Mouse (Mus musculus) embryonic facial prominence, embryonic 14.5 days (tissue): ENCODE results near the gene C3. TPM values are rescaled to one million over a fixed set of nuclear protein-coding genes. Genes with fewer than 3 reads are reported as not detected.
A peak's percentile ranks its signal among the peaks of the same experiment; 100 is the strongest.

Source experiments
- ATAC-seq: fragments of 200-750 bp; cut with Nextera tagmentation; 2 replicates; pipeline ENCODE4 v1.8.0; 2017; ENCODE audit warnings: low read depth, moderate number of reproducible peaks, moderate TSS enrichment
- DNase-seq: peaks from one replicate; pipeline ENCODE4 v3.0.0-alpha.2; 2015; ENCODE audit warnings: low spot score
- H3K27ac ChIP-seq: fragments of 300-500 bp; sonication (generic); replicated peaks from 2 replicates; pipeline ENCODE4 v1.5.1; 2014; ENCODE audit warnings: low read depth, mild to moderate bottlenecking, low read length, moderate library complexity
- H3K27me3 ChIP-seq: fragments of 300-500 bp; sonication (generic); replicated peaks from 2 replicates; pipeline ENCODE4 v1.6.1; 2014; ENCODE audit warnings: low read length; ENCODE audit not compliant: control insufficient read depth, insufficient read depth
- H3K36me3 ChIP-seq: fragments of 300-500 bp; sonication (generic); 2 replicates; pipeline ENCODE4 v1.6.1; 2014; ENCODE audit warnings: low read length, mixed read lengths; ENCODE audit not compliant: control insufficient read depth, insufficient read depth
- H3K4me1 ChIP-seq: fragments of 300-500 bp; sonication (generic); 2 replicates; pipeline ENCODE4 v1.6.1; 2014; ENCODE audit warnings: antibody characterized with exemption, low read length; ENCODE audit not compliant: control insufficient read depth, insufficient read depth
- H3K4me2 ChIP-seq: fragments of 300-500 bp; sonication (generic); 2 replicates; pipeline ENCODE4 v1.6.1; 2014; ENCODE audit warnings: low read depth, mild to moderate bottlenecking, low read length, moderate library complexity, mixed read lengths
- H3K4me3 ChIP-seq: fragments of 300-500 bp; sonication (generic); 2 replicates; pipeline ENCODE4 v1.5.1; 2014; ENCODE audit warnings: low read depth, mild to moderate bottlenecking, low read length
- H3K9ac ChIP-seq: fragments of 300-500 bp; sonication (generic); 2 replicates; pipeline ENCODE4 v1.6.1; 2014; ENCODE audit warnings: low read depth, mild to moderate bottlenecking, low read length, moderate library complexity, mixed read lengths
- H3K9me3 ChIP-seq: fragments of 300-500 bp; sonication (generic); 2 replicates; pipeline ENCODE4 v1.6.1; 2016; ENCODE audit warnings: low read length; ENCODE audit not compliant: control insufficient read depth
- WGBS: fragments of 180-500 bp; shearing (Covaris S2); extraction: QIAGEN DNeasy Blood & Tissue Kit; methylation state at CpG from one replicate; pipeline ENCODE4 v1.1.7; 2014; 5-methylcytosine and 5-hydroxymethylcytosine counted together
- polyA plus RNA-seq: library from polyadenylated mRNA; unstranded; fragments of >200 nt; fragmentation: Nextera tagmentation; extraction: Ambion mirVana; gene quantifications from 2 replicates; pipeline ENCODE4 v1.2.1, GENCODE M21; 2014

Gene C3
- polyA plus RNA-seq, 1 experiment from 2014 or later, result 4.6 TPM

GRCm38 (mm10) chr17:57256921-57257485 is 29.1 kb upstream of the C3 start:
- H3K27me3 ChIP-seq, result no peaks in the 10 kb centered on the region
- H3K4me1 ChIP-seq, result no peaks in the 10 kb centered on the region
- ATAC-seq (no peak), DNase-seq (no peak)
- no peak overlapping the region for H3K4me2 ChIP-seq
- peaks cover 81% of the 10 kb centered on the region for H3K36me3 ChIP-seq
- no peak overlapping the region for H3K4me3 ChIP-seq
- no peak overlapping the region for H3K9ac ChIP-seq
- no peaks in the 10 kb centered on the region for H3K9me3 ChIP-seq
- 96% methylated on average over 22 of the region's 22 CpGs for WGBS
- H3K27ac ChIP-seq, result no peak overlapping the region

- Histone ChIP-seq H3K4me2 (no peak overlapping the region), H3K27me3 (no peaks in the 10 kb centered on the region), H3K4me1 (no peaks in the 10 kb centered on the region), H3K27ac (no peak overlapping the region), H3K9ac (no peak overlapping the region), H3K36me3 (peaks cover 68% of the 10 kb centered on the region), H3K4me3 (no peak overlapping the region), H3K9me3 (no peaks in the 10 kb centered on the region)
- no peak for ATAC-seq
- WGBS, result 84% methylated on average over 14 of the region's 14 CpGs
- no peak for DNase-seq
These were observed 27.4 kb upstream of the C3 start for GRCm38 (mm10) chr17:57255354-57255753.

GRCm38 (mm10) chr17:57253306-57253705 is 25.4 kb upstream of the C3 start:
- H3K9ac ChIP-seq, result no peak overlapping the region
- 70% methylated on average over 6 of the region's 6 CpGs for WGBS
- H3K36me3 ChIP-seq, result peaks cover 48% of the 10 kb centered on the region
- no peak overlapping the region for H3K4me2 ChIP-seq
- ATAC-seq (no peak), DNase-seq (no peak)
- H3K9me3 ChIP-seq, result no peaks in the 10 kb centered on the region
- H3K27me3 ChIP-seq, result no peaks in the 10 kb centered on the region
- H3K27ac ChIP-seq, result no peak overlapping the region
- H3K4me3 ChIP-seq, result no peak overlapping the region
- H3K4me1 ChIP-seq, result peaks cover 7% of the 10 kb centered on the region

GRCm38 (mm10) chr17:57251431-57251830 is 23.5 kb upstream of the C3 start:
- Histone ChIP-seq H3K4me1 (peaks cover 10% of the 10 kb centered on the region), H3K9ac (no peak overlapping the region), H3K4me2 (0 out of 2 replicates have a peak overlapping the region, but pooled peaks have one; percentile 76), H3K27me3 (no peaks in the 10 kb centered on the region), H3K9me3 (no peaks in the 10 kb centered on the region), H3K36me3 (peaks cover 31% of the 10 kb centered on the region), H3K27ac (no peak overlapping the region), H3K4me3 (no peak overlapping the region)
- 97% methylated on average over 3 of the region's 3 CpGs for WGBS
- ATAC-seq (no peak), DNase-seq (no peak)

- H3K4me2 ChIP-seq, result peak overlapping the region; percentile 76
- no peaks in the 10 kb centered on the region for H3K9me3 ChIP-seq
- peak overlapping the region; percentile 70 for H3K9ac ChIP-seq
- DNase-seq (peak; percentile 66), ATAC-seq (no peak)
- H3K36me3 ChIP-seq, result peaks cover 24% of the 10 kb centered on the region
- peak overlapping the region; percentile 64 for H3K4me3 ChIP-seq
- 0 out of 2 replicates have a peak overlapping the region, but pooled peaks have one; percentile 72 for H3K27ac ChIP-seq
- H3K27me3 ChIP-seq, result no peaks in the 10 kb centered on the region
- 3% methylated on average over 28 of the region's 33 CpGs for WGBS
- peaks cover 11% of the 10 kb centered on the region for H3K4me1 ChIP-seq
These were observed 22.7 kb upstream of the C3 start for GRCm38 (mm10) chr17:57250461-57251160.

- H3K4me2 ChIP-seq, result peak within 1 kb of the TSS; percentile 76
- no peaks in the 10 kb centered on the region for H3K27me3 ChIP-seq
- H3K36me3 ChIP-seq, result peaks cover 13% of the 10 kb centered on the region
- peak within 1 kb of the TSS; percentile 88 for H3K27ac ChIP-seq
- no peaks in the 10 kb centered on the region for H3K9me3 ChIP-seq
- under 1% methylated on average over 41 of the region's 52 CpGs for WGBS
- peak within 1 kb of the TSS; percentile 64 for H3K4me3 ChIP-seq
- peak within 1 kb of the TSS; percentile 70 for H3K9ac ChIP-seq
- DNase-seq, result peak; percentile 94
- peak; percentile 13 for ATAC-seq
- H3K4me1 ChIP-seq, result peaks cover 11% of the 10 kb centered on the region
These were observed 21.5 kb upstream of the C3 start, which contains the start of gene Trip10 for GRCm38 (mm10) chr17:57249186-57250181. Gene Trip10 (plus strand): TSS chr17:57249455.

- H3K9me3 ChIP-seq, result no peaks in the 10 kb centered on the region
- peak overlapping the region; percentile 88 for H3K27ac ChIP-seq
- ATAC-seq, result no peak
- H3K36me3 ChIP-seq, result peaks cover 6% of the 10 kb centered on the region; the same call in 1 of the 2 replicates
- no peak for DNase-seq
- peak overlapping the region; percentile 45 for H3K9ac ChIP-seq
- no peaks in the 10 kb centered on the region for H3K27me3 ChIP-seq
- H3K4me2 ChIP-seq, result peak overlapping the region; percentile 76
- 7% methylated on average over 13 of the region's 13 CpGs for WGBS
- peaks cover 11% of the 10 kb centered on the region for H3K4me1 ChIP-seq
- peak overlapping the region; percentile 64 for H3K4me3 ChIP-seq
These were observed 20.8 kb upstream of the C3 start for GRCm38 (mm10) chr17:57248771-57249170.

GRCm38 (mm10) chr17:57248201-57248699 is 20.3 kb upstream of the C3 start, which contains the start of gene Gpr108:
Gene Gpr108 (minus strand): TSS chr17:57248446.
- DNase-seq (peak; percentile 96), ATAC-seq (peak; percentile 61)
- Histone ChIP-seq H3K27ac (peak within 1 kb of the TSS; percentile 95), H3K9ac (peak within 1 kb of the TSS; percentile 78), H3K36me3 (0 out of 2 replicates have a peak, but pooled peaks cover under 1% of the 10 kb centered on the region), H3K4me1 (peaks cover 11% of the 10 kb centered on the region), H3K4me2 (peak within 1 kb of the TSS; percentile 81), H3K9me3 (no peaks in the 10 kb centered on the region), H3K4me3 (peak within 1 kb of the TSS; percentile 64), H3K27me3 (no peaks in the 10 kb centered on the region)
- WGBS, result 0% methylated on average over 12 of the region's 12 CpGs
